Mouse (Mus musculus): ENCODE measurements around the gene Utrn.
"Not testable (repeated sequence)": the region's sequence is repeated elsewhere in the genome, so short reads cannot be mapped to it uniquely, and the experiment has no call there.

The Utrn gene

GRCm38 (mm10) chr10:12690601-12691000 lies 178.6 kb downstream of the Utrn start:
- peak; percentile 76 for DNase-seq (ENCODE audit: low spot score)

- DNase-seq (ENCODE audit: low spot score) = no peak
These were observed 183.5 kb downstream of the Utrn start for GRCm38 (mm10) chr10:12685683-12686082.

DNA sequence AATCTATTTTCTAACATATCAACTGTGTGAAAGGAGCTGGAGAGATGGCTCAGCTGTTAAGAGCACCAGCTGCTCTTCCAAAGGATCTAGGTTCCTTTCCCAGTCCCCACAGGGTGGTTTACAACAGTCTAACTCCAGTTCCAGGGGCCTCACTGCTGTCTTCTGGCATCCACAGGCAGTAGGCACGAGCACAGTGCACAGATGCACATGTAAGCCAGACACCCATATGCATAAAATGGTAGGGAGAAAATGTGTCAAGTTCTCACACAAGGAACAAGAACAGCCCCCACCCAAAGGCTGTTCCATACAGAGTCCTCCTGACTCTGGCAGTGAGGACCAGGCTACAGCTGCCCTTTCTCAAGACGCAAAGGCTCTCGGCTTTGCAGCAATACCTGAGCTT lies 185.1 kb downstream of the Utrn start:
- no peak for DNase-seq (ENCODE audit: low spot score)

- no peak for DNase-seq (ENCODE audit: low spot score)
These were observed 195.9 kb downstream of the Utrn start for GRCm38 (mm10) chr10:12673309-12673708.

DNA sequence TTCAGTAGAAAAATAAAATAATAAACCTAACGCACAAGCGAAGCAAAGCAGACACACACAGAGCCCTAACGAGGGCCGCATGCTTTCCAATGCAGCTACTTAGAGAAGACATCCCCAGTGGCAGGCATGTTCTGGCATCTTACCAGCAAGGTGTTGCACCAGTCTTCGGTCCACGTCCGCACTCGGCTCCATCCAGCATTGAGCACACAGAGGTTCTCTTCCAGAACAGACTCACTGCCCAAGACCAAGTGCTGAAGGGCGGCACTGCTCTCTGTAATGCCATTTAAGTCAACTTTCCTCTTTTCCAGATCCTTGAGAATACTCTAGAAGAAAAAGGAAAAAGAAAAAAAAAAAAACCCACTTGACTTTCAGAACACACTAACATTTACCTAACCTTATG lies 197.6 kb downstream of the Utrn start:
- DNase-seq (ENCODE audit: low spot score) = no peak

DNA sequence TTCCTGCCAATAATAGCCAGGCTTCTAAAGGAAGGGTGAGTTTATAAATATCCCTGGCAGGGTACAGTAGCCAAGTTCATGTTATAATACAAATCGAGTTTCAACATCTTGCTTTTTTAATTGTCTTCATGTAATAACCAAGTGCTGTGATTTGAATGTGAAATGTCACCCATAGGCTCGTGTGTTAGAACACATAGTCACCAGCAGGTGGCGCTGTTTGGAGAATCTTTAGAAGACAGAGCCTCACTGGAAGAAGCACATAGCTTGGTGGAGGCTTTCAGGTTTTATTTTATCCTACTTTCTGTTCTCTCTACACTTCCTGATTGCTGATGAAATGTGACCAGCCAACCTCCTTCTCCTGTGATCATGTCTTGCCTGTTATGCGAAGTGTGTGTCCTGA lies 207.1 kb downstream of the Utrn start:
- no peak for DNase-seq (ENCODE audit: low spot score)

DNA sequence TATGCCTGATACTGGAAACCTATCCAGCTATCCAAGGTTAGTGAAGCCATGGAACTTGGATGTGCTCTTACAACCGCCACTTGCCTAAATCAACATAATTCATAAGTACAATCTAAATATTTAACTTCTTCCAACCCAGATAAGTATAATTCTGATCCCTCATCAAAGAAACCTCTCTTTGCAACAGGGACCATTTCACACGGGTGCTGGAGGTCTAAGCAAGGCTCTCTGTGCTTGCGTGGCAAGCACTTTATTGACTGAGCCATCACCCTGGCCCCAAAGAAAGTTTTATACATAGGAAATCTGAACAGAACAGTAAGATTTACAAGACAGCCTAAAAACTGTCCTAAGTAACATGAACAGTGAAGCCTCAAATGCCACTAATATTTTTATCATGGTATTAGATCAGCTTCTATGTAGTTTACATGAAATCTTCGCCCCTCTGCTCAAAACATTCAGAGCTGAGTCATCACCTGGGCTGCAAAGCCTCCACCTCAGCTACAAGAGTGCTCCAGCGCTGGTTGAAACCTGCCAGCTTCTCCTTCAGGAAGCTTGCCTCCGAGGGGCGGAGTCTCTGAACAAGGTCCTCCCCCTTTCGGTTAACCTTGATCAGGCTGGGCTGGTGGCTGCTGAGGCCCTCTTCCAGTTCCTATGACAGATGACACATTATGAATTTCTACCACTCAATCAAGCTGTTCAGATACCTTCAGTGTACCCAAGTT lies 211.0 kb downstream of the Utrn start:
- DNase-seq (ENCODE audit: low spot score) = peak; percentile 33

- no peak for DNase-seq (ENCODE audit: low spot score)
These were observed 216.2 kb downstream of the Utrn start for GRCm38 (mm10) chr10:12652988-12653387.

- no peak for DNase-seq (ENCODE audit: low spot score)
These were observed 223.0 kb downstream of the Utrn start for GRCm38 (mm10) chr10:12646119-12646518.

GRCm38 (mm10) chr10:12643336-12643735 lies 225.8 kb downstream of the Utrn start:
- DNase-seq (ENCODE audit: low spot score) = no peak

DNA sequence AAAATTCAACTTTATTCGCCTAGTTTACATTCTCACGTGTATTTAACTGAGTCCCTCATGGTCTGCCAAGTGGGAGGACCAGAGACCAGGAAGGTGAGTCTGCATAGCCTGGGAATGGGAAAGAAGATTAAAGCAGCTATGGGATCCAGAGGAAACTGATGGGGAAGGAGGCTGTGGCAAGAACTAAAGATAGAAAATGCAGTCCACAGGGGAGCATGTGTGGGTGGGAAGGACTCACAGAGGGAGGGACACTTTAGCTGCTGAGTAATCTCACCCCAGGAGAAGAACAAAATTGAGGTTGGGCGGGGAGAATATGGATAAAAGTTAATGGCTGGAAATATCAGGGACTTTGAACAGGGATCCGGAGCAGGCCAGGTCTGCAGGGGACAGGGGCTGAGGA lies 229.5 kb downstream of the Utrn start:
- no peak for DNase-seq (ENCODE audit: low spot score)

DNA sequence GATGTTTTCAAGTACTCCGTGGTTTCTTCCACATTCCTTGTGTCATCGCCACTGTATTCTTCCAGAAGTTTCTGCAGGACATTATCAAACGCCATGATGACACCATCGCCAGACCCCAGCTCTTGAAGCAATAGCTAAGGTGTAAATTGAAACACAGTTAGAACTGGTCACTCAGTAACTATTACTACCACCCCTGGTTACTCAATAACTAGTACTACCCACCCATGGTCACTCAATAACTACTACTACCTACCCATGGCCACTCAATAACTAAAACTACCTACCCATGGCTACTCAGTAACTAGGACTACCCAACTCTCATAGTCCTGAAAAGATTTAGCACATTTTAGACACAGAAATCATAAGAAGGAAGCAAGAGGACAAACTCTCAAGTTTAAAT lies 235.2 kb downstream of the Utrn start:
- DNase-seq (ENCODE audit: low spot score) = no peak

GRCm38 (mm10) chr10:12630933-12631332 lies 238.2 kb downstream of the Utrn start:
- DNase-seq (ENCODE audit: low spot score) = no peak

DNA sequence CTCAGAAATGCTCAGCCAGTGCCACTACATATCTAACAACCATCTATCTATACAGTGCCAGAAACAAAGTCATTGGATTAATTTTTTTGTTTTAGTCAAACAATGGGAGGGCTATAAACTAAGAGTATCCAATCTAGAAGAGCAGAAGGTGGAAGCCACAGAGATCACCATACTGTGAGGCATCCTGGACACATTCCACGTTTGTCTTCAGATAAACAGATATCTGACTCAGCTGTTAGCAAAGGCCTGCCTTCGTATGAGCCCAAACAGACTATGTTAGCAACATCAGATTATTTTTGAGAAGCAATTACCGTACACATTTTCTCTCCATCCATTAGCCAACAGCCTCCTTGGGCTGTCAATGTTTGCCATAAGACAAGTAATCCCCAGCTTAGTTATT lies 250.8 kb downstream of the Utrn start:
- DNase-seq (ENCODE audit: low spot score) = no peak

DNA sequence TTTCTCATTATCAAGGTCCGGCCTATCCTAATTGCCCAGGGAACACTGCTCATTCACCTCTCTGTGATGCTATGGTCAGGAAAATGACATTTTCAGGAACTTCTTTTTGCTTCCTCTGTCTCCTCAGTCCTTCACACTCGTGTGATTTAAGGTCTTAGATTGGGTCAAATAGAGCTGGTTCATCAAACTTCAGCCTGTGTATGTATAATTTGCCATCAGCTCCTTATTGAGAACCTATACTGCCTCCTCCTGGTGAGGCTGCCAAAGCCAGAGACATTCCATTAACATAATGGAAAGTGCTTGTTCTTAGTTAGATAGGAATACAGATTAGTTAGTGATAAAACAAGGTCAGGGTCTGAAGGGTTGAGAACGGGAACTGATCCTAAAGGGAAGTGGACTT lies 253.4 kb downstream of the Utrn start:
- DNase-seq (ENCODE audit: low spot score) = no peak

DNA sequence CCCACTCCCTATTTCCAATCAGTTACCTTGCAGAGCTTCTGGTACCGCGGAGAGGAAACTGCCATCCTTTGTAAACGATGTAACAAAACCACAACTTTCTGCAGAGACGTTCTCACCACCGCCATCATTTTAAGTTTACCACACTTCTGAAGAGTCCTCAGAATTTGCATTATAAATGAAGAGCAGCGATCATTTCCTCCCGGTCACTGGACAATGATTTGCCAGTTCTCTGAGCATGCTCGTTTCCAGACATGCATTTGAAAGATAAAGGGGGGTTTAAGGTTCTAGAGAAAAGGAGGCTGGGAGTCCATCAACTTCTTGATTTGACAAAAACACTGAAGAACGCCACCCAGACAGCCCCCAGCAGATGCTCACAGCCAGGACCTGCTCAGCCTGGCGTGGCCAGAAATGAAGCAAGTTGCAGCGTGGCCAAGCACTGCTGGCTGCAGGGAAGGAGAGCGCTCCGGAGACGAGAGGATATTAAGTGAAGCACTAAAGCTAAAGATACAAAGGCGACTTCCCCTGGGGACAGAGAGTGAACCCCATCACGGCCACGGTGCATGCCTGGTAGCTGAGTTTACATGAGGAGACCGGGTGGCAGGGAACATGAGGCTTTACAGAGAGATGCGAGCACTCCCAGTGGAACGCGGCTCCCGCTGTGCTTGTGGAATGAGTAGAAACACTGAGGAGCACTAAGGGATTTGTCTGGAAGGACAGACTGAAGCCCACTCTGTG lies 254.5 kb downstream of the Utrn start:
- DNase-seq (ENCODE audit: low spot score) = no peak

GRCm38 (mm10) chr10:12612235-12612863 lies 256.8 kb downstream of the Utrn start:
- DNase-seq (ENCODE audit: low spot score) = no peak

GRCm38 (mm10) chr10:12609896-12610295 lies 259.3 kb downstream of the Utrn start:
- DNase-seq (ENCODE audit: low spot score) = no peak

GRCm38 (mm10) chr10:12608634-12609033 lies 260.5 kb downstream of the Utrn start:
- DNase-seq (ENCODE audit: low spot score) = no peak

DNA sequence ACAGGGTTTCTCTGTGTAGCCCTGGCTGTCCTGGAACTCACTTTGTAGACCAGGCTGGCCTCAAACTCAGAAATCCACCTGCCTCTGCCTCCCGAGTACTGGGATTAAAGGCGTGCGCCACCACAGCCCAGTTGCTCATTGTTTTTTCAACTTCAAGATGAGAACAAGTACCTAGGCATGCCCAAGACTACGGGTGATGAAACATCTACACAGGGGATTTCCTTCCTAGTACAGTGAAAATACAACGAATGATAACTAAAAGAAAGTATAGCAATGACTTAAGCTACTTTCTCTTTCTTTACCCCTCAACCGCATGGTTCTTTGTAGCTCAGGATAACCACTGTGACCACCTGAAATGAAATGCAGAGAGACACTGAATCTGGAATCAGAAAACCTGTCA lies 262.0 kb downstream of the Utrn start:
- not testable (repeated sequence) for DNase-seq (ENCODE audit: low spot score)

GRCm38 (mm10) chr10:12595379-12595778 lies 273.8 kb downstream of the Utrn start:
- DNase-seq (ENCODE audit: low spot score) = no peak

DNA sequence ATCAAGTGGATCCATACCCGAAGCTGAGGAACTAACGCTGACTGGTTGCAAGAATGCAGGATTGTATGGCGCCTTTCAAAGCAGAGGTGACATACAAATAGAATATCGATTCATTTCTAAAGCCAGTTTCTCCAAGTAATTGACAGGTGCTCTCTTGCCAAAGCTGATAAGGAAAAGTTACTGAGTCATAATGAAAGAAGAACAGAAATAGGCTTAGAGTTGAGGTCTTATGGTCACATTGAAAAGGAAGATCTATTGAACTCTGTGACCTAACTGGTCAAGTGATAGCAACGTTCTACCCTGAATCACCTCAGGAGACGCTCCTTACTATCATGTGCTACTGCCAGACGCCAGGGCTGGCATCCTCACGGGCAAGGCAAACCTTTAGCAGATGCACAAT lies 274.2 kb downstream of the Utrn start:
- DNase-seq (ENCODE audit: low spot score) = no peak

GRCm38 (mm10) chr10:12593071-12593470 lies 276.1 kb downstream of the Utrn start:
- no peak for DNase-seq (ENCODE audit: low spot score)
